Mouse (Mus musculus) midbrain, embryonic 16.5 days (tissue): Measurements from ENCODE around the gene Pfkfb4. TPM values are rescaled to one million over a fixed set of nuclear protein-coding genes. Genes with fewer than 3 reads are reported as not detected.

Experiments
- ATAC-seq: fragments of 200-750 bp; cut with Nextera tagmentation; 2 replicates; pipeline ENCODE4 v1.8.0; 2017; ENCODE audit warnings: moderate TSS enrichment
- H3K27ac ChIP-seq: fragments of 300-500 bp; sonication (generic); 2 replicates; pipeline ENCODE4 v1.5.1; 2014; ENCODE audit warnings: mild to moderate bottlenecking, low read length, mixed read lengths
- H3K27me3 ChIP-seq: fragments of 300-500 bp; sonication (generic); 2 replicates; pipeline ENCODE4 v1.6.1; 2014; ENCODE audit warnings: low read depth, low read length, mixed read lengths; ENCODE audit not compliant: control insufficient read depth, insufficient read depth
- H3K36me3 ChIP-seq: fragments of 300-500 bp; sonication (generic); 2 replicates; pipeline ENCODE4 v1.6.1; 2014; ENCODE audit warnings: mild to moderate bottlenecking, low read length, moderate library complexity, mixed read lengths; ENCODE audit not compliant: control insufficient read depth, insufficient read depth
- H3K4me1 ChIP-seq: fragments of 300-500 bp; sonication (generic); 2 replicates; pipeline ENCODE4 v1.6.1; 2014; ENCODE audit warnings: mild to moderate bottlenecking, low read length, mixed read lengths; ENCODE audit not compliant: control insufficient read depth, insufficient read depth
- H3K4me2 ChIP-seq: fragments of 300-500 bp; sonication (generic); 2 replicates; pipeline ENCODE4 v1.6.1; 2014; ENCODE audit warnings: mild to moderate bottlenecking, low read length, mixed read lengths
- H3K4me3 ChIP-seq: fragments of 300-500 bp; sonication (generic); 2 replicates; pipeline ENCODE4 v1.5.1; 2014; ENCODE audit warnings: low read depth, mild to moderate bottlenecking, low read length, moderate library complexity, mixed read lengths
- H3K9ac ChIP-seq: fragments of 300-500 bp; sonication (generic); 2 replicates; pipeline ENCODE4 v1.6.1; 2014; ENCODE audit warnings: low read depth, low read length, mixed read lengths
- H3K9me3 ChIP-seq: fragments of 300-500 bp; sonication (generic); replicated peaks from 2 replicates; pipeline ENCODE4 v1.6.1; 2014; ENCODE audit warnings: mild to moderate bottlenecking, low read length, mixed read lengths; ENCODE audit not compliant: control insufficient read depth, poor library complexity, severe bottlenecking
- WGBS: fragments of 180-500 bp; shearing (Covaris S2); extraction: QIAGEN DNeasy Blood & Tissue Kit; methylation state at CpG from one replicate; pipeline ENCODE4 v1.1.7; 2014; 5-methylcytosine and 5-hydroxymethylcytosine counted together
- polyA plus RNA-seq: library from polyadenylated mRNA; unstranded; fragments of >200 nt; fragmentation: Nextera tagmentation; extraction: Ambion mirVana; gene quantifications from 2 replicates; pipeline ENCODE4 v1.2.1, GENCODE M21; 2015

Gene Pfkfb4
- polyA plus RNA-seq, 1 experiment from 2014 or later: 31.9 TPM

DNA sequence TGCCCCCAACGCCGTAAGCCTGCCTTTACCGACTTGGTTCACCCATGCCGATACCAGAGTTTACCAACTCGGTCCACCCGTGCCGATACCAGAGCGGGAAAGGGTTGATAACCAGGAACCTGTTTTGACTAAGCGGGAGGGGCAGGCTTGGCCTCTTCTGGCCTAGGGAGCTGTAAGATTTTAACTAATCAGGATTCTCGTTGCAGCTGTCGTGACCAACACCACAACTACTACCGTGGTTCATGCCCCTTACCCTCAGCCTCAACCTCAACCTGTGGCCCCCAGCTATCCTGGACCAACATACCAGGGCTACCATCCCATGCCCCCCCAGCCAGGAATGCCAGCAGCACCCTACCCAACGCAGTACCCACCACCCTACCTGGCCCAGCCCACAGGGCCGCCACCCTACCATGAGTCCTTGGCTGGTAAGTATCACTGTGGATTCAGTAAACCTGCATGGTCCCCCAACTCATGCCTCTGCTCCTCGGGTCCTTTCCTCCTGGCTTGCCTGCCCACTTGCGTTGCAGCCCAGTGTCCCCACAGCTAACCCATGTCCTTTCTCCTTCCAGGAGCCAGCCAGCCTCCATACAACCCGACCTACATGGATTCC, 64.6 kb downstream of the Pfkfb4 start:
- 93% methylated on average over 17 of the region's 17 CpGs for WGBS
- no peak for ATAC-seq
- no peak overlapping the region for H3K9ac ChIP-seq

DNA sequence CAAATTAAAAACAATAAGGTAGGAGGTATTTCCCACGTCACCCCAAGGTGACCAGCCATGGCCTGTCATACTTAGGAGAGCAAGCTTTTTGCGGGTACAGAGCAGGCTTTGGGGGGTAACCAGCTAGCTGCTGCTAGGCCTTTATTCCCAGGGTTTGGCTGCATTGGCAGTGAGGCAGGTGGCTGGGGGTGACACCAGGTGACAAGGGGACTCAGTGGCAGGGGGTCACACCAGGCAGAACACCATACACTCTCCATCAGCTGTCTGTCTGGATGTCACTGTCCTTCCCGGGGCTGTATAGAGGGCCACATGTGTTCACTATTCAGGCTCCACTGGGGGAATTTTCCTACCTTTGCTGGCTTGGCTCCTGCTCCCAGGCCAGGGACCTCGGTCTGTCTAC, 65.3 kb downstream of the Pfkfb4 start:
- no peak overlapping the region for H3K4me2 ChIP-seq
- H3K9me3 ChIP-seq: no peaks in the 10 kb centered on the region
- WGBS: 91% methylated on average over 4 of the region's 4 CpGs
- no peak overlapping the region for H3K9ac ChIP-seq
- no peak overlapping the region for H3K4me3 ChIP-seq
- no peak overlapping the region for H3K27ac ChIP-seq
- H3K4me1 ChIP-seq: peaks cover 12% of the 10 kb centered on the region
- no peak for ATAC-seq
- no peaks in the 10 kb centered on the region for H3K27me3 ChIP-seq
- peaks cover 20% of the 10 kb centered on the region for H3K36me3 ChIP-seq

More for the DNA sequence above, 64.6 kb downstream of the Pfkfb4 start:
- Histone ChIP-seq H3K4me3 (no peak overlapping the region), H3K27ac (no peak overlapping the region), H3K9me3 (no peaks in the 10 kb centered on the region), H3K36me3 (peaks cover 18% of the 10 kb centered on the region), H3K27me3 (no peaks in the 10 kb centered on the region), H3K4me2 (no peak overlapping the region), H3K4me1 (peaks cover 12% of the 10 kb centered on the region)

DNA sequence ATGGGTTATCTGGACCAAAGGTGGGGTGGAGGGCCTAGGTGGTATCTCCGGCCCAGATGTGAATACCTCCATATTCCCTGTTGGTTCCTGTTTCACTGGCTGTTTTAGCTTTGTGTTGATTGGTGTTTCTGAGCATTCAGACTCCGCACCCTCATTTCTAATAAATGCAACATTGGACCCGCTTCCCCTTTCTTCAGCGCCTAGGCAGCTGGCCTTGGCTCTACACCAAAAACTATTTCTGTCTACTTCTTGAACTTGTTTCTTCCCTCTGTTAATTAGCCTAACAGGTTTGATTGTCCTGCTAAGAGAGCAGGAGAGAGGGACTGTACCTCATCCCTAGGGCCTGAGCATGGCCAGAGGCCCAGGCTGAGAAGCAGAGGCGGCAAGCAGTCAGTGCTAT, 66.0 kb downstream of the Pfkfb4 start:
- no peak for ATAC-seq
- H3K36me3 ChIP-seq: peaks cover 20% of the 10 kb centered on the region

DNA sequence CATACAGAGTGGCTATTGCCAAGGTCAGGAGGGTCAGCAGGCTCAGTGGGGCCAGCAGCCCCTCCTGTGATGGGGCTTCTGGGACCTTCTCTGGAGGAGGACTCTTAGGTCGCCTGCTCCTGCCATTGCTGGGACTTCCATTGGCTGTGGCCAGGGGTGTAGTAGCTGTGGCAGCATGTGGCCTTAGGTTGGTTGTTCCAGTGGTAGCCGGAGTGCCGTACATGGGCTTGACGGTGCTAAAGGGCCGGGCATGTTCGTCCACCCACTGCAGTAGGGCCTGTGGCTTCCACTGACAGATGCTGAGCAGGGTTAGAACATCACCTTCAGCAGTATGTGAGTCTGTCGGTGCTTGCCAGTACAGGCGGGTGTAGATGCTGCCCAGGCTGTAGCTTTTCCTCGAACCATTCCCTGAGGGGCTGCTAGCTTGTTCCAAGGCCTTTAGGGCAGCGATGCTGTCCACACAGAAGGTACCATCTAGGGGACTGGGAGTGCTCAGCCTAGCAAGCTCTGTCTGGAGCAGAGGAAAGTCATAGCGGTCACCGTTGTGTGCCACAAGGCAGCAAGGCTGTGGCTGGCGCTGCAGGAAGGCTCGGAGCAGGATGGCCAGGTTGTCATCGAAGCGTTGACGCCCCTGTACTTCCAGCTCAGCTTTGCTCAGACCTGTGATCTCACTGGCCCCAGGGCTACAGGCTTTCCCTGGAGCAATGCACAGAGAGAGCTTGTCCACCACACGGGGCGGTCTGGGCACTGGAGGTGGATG, 66.6 kb downstream of the Pfkfb4 start:
- Histone ChIP-seq H3K4me3 (no peak overlapping the region), H3K9ac (no peak overlapping the region), H3K27ac (no peak overlapping the region), H3K4me2 (no peak overlapping the region), H3K4me1 (peaks cover 12% of the 10 kb centered on the region), H3K27me3 (no peaks in the 10 kb centered on the region), H3K36me3 (peaks cover 20% of the 10 kb centered on the region), H3K9me3 (no peaks in the 10 kb centered on the region)
- no peak for ATAC-seq
- WGBS: 96% methylated on average over 19 of the region's 19 CpGs

More for the DNA sequence above, 66.0 kb downstream of the Pfkfb4 start:
- Histone ChIP-seq H3K9ac (no peak overlapping the region), H3K27me3 (no peaks in the 10 kb centered on the region), H3K4me2 (no peak overlapping the region), H3K4me3 (no peak overlapping the region), H3K27ac (no peak overlapping the region), H3K4me1 (peaks cover 12% of the 10 kb centered on the region), H3K9me3 (no peaks in the 10 kb centered on the region)
- 95% methylated on average over 5 of the region's 5 CpGs for WGBS

DNA sequence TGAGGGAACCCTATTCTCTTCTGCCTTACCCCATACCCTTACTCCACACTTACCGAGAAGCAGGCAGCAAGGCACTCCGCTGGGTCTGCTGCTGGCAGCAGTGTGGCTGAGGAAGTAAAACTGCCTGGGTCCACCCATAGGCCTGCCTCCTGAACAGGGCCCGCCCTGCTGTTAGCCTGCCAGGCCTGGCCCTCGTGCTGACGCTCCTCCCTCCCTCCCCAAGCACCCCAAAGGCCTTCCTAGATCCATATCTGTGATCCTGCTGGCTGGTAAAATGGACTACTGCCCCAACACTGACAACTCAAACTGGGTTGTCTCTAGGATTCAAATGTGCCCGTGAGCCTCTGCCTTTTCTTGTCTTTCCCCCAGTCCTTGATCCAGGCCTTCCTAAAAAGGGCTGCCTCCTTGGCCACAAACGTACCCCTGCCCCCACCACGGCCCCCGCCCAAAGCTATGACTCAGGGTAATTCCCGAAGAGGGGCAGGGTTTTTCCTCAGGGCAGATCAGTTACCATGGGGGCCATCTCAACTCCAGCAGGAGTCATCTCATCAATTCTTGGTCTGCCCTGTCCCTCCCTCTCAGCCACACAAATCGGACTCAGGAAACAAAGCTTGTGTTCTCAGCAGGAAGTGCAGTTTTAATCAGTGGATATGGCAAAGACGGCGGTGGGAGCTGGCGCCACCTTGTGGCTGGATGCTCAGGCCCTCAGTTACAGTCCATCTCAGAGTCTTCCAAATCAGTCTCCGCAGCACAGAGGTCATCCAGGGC, 67.7 kb downstream of the Pfkfb4 start, which contains the start of gene Trex1:
TSS of gene Trex1 (minus strand) at position 599 of the 768 bp plus-strand sequence.
- peak within 1 kb of the TSS; percentile 68 for H3K4me2 ChIP-seq
- peaks cover 27% of the 10 kb centered on the region for H3K36me3 ChIP-seq

DNA sequence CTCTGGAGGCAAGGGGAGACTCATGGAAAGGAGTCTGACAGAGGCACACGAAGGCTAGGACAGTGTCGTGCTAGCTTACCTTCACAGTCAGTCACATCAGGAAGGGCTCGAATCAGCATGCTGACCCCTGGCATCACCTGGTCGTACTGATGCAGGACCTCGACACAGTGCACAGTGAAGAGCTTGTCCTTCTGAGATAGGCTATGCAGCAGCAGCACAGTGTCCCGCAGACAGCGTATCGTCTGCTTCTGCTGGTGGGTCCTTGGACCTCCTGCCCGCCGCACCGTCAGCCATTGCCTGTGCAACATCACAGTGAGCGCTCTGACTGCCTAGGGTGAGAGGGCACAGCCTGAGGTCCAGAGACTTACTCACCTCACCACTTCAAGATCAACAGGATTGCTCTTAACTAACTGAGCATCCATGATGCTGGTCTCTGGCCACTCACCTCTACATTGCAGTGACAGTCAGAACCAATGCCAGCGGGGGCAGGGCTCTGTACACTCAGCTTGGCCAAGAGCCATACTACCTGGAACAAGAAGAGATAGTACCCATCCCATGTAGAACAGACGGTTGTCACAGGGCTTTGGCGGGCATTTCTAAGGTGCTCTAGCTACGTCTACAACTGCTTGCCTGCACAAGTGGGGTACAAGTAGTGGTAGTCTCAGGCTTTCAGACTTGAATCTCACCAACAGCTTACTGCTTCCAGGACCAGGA, 68.8 kb downstream of the Pfkfb4 start:
- Histone ChIP-seq H3K36me3 (peaks cover 31% of the 10 kb centered on the region), H3K9ac (no peak overlapping the region), H3K4me2 (no peak overlapping the region), H3K27me3 (no peaks in the 10 kb centered on the region), H3K27ac (no peak overlapping the region), H3K4me1 (peaks cover 8% of the 10 kb centered on the region), H3K4me3 (no peak overlapping the region), H3K9me3 (no peaks in the 10 kb centered on the region)
- ATAC-seq: no peak
- 91% methylated on average over 16 of the region's 16 CpGs for WGBS

More for the DNA sequence above, 67.7 kb downstream of the Pfkfb4 start, which contains the start of gene Trex1:
- Histone ChIP-seq H3K4me3 (peak within 1 kb of the TSS; percentile 36), H3K9ac (peak within 1 kb of the TSS; percentile 63), H3K4me1 (peaks cover 12% of the 10 kb centered on the region), H3K9me3 (no peaks in the 10 kb centered on the region), H3K27me3 (no peaks in the 10 kb centered on the region), H3K27ac (peak within 1 kb of the TSS; percentile 80)
- 19% methylated on average over 14 of the region's 15 CpGs for WGBS
- ATAC-seq: peak; percentile 57

DNA sequence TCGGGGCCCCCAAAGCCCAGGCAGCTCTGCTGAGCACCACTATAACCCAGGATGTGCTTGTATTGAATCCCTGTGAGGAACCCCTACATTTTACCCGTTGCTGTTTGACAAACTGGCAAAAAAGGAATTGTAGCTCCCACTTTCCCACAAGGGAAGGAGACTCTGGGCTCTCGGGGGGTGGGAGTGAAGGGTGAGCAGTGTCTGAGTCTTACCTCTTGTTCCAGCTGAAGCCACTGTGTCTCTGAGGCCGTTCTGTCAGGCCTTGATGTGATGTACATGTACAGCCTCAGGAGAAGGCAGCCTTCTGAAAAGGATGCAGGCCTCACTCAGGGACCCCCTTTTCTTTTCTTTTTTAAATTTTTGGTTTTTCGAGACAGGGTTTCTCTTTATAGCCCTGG, 69.3 kb downstream of the Pfkfb4 start:
- WGBS: 94% methylated on average over 5 of the region's 5 CpGs
- no peak overlapping the region for H3K4me3 ChIP-seq

DNA sequence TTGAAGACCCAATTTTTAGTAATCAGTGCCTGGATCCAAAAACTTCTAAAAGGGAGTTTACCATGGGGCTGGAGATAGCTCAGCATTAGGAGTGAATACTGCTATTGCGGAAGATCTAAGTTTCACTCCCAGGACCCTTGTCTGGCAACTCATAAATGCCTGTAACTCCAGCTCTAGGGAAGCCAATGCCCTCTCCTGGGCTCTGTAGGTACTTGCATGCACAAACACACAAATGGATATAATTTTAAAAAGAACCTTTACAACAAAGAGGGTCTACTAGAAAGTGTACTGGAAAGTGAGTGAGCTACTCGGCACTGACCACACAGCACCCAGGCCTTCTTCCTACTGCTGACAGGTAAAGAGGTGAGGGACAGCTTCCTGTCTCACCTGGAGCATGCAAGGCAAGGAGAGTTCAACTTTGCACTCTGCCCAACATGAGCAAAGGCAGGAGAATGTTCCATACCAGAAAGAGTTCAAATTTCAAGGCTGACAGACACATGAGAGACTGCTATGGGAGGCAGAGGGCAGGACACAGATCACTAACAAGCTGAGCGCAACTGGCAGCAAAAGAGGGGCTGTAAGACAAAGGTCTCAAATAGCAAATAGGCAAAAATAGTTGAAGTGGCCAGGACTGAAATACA, 76.6 kb downstream of the Pfkfb4 start:
- Histone ChIP-seq H3K4me3 (no peak overlapping the region), H3K36me3 (peaks cover 37% of the 10 kb centered on the region), H3K9me3 (no peaks in the 10 kb centered on the region), H3K27me3 (no peaks in the 10 kb centered on the region), H3K4me2 (no peak overlapping the region), H3K9ac (no peak overlapping the region), H3K27ac (no peak overlapping the region), H3K4me1 (peaks cover 15% of the 10 kb centered on the region)
- no peak for ATAC-seq
- WGBS: 93% methylated on average over 3 of the region's 3 CpGs

More for the DNA sequence above, 69.3 kb downstream of the Pfkfb4 start:
- Histone ChIP-seq H3K27ac (no peak overlapping the region), H3K9ac (no peak overlapping the region), H3K9me3 (no peaks in the 10 kb centered on the region), H3K36me3 (peaks cover 37% of the 10 kb centered on the region), H3K4me2 (no peak overlapping the region), H3K4me1 (peaks cover 8% of the 10 kb centered on the region), H3K27me3 (no peaks in the 10 kb centered on the region)
- ATAC-seq: no peak
